Mouse (Mus musculus): ENCODE results near the gene Gclm.
"Not testable (repeated sequence)": the region's sequence is repeated elsewhere in the genome, so short reads cannot be mapped to it uniquely, and the experiment has no call there.

Gclm gene

DNA sequence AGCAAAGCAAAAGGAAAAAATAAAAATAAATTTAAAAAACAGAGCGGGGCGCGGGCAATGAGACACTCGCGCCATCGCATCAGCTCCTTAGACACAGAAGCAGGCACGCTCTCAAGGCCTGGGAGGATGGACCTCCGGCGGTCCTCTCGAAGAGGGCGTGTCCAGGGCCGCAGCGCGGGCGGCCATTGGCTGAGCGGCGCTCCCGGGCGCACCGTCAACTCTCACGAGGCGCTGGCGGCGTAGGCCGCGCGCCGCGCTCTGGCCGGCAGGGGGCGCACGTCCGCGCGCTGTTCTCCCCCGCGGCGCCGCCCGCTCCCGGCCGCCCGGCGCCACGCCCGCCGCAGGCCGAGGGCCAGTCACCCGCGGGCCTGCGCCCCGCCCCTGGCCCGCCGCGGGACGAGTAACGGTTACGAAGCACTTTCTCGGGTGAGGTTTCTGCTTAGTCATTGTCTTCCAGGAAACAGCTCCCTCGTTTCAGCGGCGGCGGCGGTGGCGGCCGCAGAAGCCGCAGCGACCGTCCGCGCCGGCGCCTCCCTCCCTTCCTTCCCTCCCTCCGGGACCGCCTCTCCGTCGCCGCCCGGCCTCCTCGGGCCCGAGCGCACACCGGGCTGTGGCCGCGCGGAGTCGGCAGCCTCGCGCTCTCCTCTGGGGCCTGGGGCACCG is at the start of gene Gclm:
TSS of gene Gclm (plus strand) at position 343 of the 663 bp plus-strand sequence.
- peak; percentile 88 for DNase-seq (ENCODE audit: low spot score)

DNA sequence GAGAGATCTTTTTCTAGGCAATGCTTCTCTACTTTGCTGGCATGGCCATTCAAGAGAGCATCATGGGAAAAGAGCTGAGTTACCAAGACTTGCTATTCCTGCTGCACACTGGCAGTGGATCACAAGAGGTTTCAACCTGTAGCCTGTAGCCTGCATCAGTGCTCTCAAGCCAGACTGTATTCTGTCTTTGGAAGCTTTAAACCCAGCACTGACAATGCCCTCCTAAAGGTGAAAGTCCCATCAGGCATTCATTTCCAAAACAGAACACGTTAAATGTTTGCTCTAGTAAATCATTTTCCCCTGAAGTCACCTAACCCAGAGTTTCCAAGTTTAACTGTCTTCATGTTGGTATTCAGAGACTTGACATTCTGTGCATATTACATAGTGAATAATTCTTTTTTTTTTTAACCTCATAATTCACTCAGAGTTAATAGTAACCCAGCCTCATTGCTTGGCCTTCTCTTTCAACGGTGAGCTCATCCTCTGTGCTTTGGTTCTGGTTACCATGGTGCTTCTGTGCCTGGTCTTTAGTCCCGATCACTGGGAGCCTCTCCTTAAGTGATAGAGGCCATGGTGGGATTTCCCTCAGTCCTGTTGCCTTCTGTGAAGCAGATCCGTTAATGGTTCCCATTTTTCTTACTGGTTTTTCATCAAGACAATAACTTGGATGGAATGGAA is 48.6 kb upstream of the Gclm start:
- no peak for DNase-seq (ENCODE audit: low spot score)

DNA sequence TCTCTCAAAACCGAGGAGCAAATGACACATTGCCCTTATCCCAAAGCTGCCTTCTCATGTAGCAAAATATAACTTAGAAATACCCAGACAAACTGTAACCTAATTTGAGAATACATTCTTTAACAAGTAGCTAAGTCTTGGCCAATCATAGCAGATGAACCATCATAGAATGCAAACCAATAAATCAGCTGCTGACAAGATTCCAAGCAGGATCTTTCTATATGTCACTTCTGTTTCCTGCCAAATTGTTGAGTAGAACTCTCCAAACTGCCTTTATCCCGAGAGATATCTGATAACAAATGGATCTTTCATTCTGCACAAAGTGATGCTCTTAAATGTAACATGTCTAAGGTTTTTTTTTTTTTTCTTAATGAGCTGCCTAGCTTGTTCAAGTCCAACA is 46.8 kb upstream of the Gclm start:
- DNase-seq (ENCODE audit: low spot score) = no peak

DNA sequence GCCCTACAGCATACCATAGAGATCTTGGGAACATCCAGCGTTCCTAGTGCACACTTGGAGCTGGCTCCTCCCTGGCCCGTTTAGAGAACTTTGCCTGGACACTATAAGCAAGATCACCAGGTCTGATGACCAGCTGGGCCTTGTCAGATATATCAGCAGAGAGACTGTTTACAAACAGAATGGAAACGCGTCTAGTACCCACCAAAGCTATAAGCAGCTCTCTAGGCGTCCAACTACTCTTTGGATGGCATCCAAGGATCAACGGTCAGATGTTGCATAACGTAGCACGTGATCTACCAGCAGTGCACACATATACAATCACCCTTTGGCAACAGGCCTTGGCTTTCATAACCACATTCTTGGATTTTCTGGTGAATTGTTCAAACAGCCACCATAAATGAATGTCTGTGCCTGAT is 46.4 kb upstream of the Gclm start:
- DNase-seq (ENCODE audit: low spot score) = no peak

DNA sequence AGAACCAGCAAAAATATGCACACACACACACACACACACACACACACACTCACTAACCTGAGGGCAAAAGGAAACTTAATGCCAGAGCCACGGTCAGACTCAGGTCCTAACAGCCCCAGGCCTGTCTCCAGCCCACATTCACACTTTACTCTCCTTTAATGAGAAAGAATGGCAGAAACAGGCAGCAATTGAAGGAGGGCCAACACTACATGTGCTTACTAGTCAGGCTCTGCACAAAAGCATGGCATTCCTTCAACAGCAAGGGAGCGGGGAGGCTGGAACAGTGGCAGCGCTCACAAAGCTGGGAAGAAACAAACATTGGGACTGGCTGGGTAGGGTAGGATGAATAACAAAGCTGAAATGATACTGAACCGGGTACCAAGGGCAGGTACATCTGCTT is 45.8 kb upstream of the Gclm start:
- no peak for DNase-seq (ENCODE audit: low spot score)

- no peak for DNase-seq (ENCODE audit: low spot score)
Observed at GRCm38 (mm10) chr3:122200017-122200416, 45.3 kb upstream of the Gclm start.

DNA sequence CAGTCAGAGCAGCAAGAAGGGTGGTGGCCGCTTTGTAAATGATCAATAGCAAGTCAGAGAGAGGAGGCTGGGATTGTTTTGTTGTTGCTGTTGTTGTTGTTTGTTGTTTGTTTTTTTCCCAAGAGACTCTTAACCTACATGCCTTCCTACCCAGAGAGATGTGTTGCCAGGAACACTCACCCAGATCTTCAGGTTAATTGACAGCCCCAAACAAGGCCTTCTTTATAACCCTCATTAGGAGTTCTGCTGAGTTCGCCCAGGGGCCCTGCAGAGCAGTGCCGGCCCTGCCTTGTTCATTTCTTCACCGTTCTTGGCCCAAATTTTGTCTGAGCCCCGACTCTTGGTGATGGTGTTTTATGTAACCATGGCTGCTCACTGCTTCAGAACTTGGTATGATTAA is 44.9 kb upstream of the Gclm start:
- no peak for DNase-seq (ENCODE audit: low spot score)

DNA sequence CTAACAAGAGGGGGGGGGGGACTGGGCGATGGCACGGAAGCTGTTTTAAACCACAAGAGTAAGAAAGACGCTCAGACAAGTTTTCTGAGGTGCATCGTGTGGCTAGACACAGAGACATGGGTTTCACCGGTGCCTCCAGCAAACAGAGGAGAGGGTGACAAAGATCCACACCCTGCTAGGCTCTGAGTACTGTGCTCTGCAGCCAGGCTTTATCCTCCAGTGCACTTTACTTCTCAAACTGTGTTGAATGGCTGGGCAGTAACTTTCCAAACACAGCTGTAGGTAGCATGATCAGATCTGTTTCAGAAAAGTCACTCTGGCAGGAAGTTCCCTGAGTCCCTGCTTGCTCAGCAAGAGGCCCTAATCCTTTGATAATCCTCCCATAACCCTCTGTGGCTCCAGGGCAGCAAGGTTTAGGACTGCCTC is 43.0 kb upstream of the Gclm start:
- DNase-seq (ENCODE audit: low spot score) = no peak

DNA sequence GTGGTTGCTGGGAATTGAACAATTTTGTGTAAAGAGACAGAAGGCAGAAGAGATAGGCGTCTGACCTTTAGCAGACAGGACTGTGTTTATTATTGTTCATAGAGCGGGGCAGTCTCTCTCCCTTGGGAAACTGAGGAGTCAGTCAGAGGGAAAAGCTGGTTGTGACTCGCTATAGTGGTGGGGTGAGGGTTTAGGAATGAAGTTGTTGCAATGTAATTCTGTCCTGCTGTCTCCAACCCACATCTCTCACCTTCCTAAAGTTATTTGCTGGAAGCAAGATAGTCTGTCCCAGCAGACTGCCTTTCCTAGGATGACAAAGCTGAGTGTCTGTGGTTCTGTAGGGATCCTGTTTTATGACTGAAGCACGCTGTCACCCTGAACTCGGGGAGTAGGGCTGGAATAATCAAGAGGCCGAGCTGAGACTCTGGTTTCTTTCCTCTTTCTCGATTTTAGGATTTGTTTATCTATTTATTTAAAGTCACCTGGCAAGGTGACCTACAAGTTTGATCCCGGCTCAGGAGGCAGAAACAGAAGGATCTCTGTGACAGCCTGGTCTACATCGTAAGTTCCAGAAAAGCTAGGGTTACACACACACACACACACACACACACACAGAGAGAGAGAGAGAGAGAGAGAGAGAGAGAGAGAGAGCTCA is 41.6 kb upstream of the Gclm start:
- no peak for DNase-seq (ENCODE audit: low spot score)

GRCm38 (mm10) chr3:122205753-122206152 is 39.6 kb upstream of the Gclm start:
- DNase-seq (ENCODE audit: low spot score) = no peak

GRCm38 (mm10) chr3:122206279-122207070 is 38.9 kb upstream of the Gclm start:
- DNase-seq (ENCODE audit: low spot score) = no peak

- no peak for DNase-seq (ENCODE audit: low spot score)
Observed at GRCm38 (mm10) chr3:122207766-122208165, 37.6 kb upstream of the Gclm start.

- no peak for DNase-seq (ENCODE audit: low spot score)
Observed at GRCm38 (mm10) chr3:122208296-122209225, 36.8 kb upstream of the Gclm start.

DNA sequence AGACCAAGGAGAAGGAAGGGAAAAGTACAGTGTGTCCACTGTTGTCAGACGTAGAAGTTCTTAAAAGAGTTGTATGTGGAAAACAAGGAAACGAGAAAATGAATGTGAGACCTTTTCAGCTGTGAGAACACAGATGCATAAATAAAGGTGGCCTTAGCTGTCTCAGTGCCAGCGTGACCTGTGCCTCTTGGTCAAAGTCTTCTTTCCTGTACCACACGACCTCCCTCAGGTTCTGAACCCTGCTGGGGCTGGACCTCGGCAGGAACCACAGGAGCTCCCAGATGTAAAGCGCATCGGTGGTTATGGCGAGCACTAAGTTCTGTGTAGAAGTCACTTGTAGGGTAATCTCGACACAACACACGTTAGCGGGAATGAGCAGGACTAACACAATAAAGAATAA is 35.8 kb upstream of the Gclm start:
- DNase-seq (ENCODE audit: low spot score) = no peak

- no peak for DNase-seq (ENCODE audit: low spot score)
Observed at GRCm38 (mm10) chr3:122210434-122210833, 34.9 kb upstream of the Gclm start.

GRCm38 (mm10) chr3:122210846-122211245 is 34.5 kb upstream of the Gclm start:
- no peak for DNase-seq (ENCODE audit: low spot score)

GRCm38 (mm10) chr3:122211446-122212125 is 33.8 kb upstream of the Gclm start:
- DNase-seq (ENCODE audit: low spot score) = no peak

DNA sequence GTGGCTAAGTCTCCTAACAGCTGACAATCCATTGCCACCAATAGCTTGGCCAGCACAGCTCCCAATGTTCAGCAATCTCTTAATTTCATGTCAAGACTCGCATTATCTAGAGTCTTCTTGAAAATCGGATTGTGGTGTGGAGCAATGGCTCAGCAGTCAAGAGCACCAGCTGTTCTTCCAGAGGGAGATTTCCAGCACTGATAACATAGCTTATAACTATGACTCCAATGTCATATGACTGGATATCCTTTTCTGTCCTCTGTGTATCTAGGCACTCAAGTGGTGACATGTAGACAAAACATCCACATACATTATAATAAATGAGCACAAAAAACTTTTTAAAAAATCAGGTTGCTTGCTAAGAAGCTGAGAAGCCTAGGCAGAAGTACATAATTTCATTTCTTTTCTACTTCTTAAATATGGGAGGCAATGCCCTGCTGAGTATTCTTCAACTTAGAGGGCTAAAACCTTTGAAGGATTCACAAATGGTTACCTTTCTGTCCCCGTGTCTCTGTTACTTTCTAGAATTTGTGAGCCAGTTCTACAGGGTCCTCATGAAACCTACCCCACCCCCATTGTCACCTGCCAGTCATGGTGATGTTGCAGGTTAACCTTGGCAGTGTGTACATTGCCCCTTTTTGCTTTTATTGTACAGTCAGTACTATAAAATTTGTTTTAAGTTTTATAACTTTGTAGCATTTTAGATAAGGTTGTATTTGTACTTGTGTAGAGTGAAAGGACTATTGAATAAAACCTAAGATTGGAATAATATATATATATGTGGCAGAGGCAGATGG is 23.9 kb upstream of the Gclm start:
- DNase-seq (ENCODE audit: low spot score) = no peak

DNA sequence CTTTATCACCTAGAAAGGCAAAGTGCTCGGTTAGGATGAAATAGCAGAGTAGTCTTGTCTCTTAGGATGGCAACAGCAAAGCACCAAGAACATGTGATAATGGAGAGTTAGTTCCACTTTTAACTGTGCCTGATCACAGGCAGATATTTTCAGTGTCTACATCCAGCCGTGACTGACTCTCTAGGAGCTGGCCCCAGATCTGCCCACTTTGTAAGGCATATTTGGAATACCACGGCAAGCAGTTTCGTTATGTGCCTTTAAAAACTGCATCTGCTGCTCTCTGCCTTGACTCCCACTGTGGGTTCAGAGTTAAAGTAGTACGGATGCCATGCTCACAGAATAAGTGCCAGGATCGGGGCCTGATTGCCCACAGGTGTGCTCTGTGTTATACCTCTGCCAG is 18.4 kb upstream of the Gclm start:
- not testable (repeated sequence) for DNase-seq (ENCODE audit: low spot score)

- DNase-seq (ENCODE audit: low spot score) = no peak
Observed at GRCm38 (mm10) chr3:122235772-122236171, 9.6 kb upstream of the Gclm start.
